Mouse (Mus musculus): Measurements from ENCODE around the gene Tbc1d13. TPM values are rescaled to one million over a fixed set of nuclear protein-coding genes. Genes with fewer than 3 reads are reported as not detected.
"Not testable (repeated sequence)": the region's sequence is repeated elsewhere in the genome, so short reads cannot be mapped to it uniquely, and the experiment has no call there.

The Tbc1d13 gene
- polyA plus RNA-seq, 1 experiment from 2014 or later = 8.2 TPM

GRCm38 (mm10) chr2:30132801-30133612 is 539 bp upstream of the Tbc1d13 start:
- Histone ChIP-seq H3K4me2 (peak overlapping the region; percentile 79), H3K9me3 (replicated peaks) (no peaks in the 10 kb centered on the region), H3K36me3 (peaks cover 28% of the 10 kb centered on the region), H3K9ac (peak overlapping the region; percentile 79), H3K27ac (peak overlapping the region; percentile 90), H3K27me3 (no peaks in the 10 kb centered on the region), H3K4me3 (replicated peaks) (peak overlapping the region; percentile 87), H3K4me1 (peaks cover 32% of the 10 kb centered on the region)
- 18% methylated on average over 16 of the region's 16 CpGs for WGBS
- ATAC-seq (replicated peaks; ENCODE audit: low FRiP score) = peak; percentile 43

- Histone ChIP-seq H3K9me3 (replicated peaks) (no peaks in the 10 kb centered on the region), H3K9ac (peak overlapping the region; percentile 79), H3K36me3 (peaks cover 38% of the 10 kb centered on the region), H3K4me2 (peak overlapping the region; percentile 79), H3K4me1 (peaks cover 32% of the 10 kb centered on the region), H3K27ac (peak overlapping the region; percentile 90), H3K4me3 (replicated peaks) (peak overlapping the region; percentile 87), H3K27me3 (no peaks in the 10 kb centered on the region)
- 15% methylated on average over 6 of the region's 6 CpGs for WGBS
- no peak; the same call in 1 of the 2 replicates for ATAC-seq (replicated peaks; ENCODE audit: low FRiP score)
These were observed 799 bp downstream of the Tbc1d13 start for GRCm38 (mm10) chr2:30134378-30134711.

DNA sequence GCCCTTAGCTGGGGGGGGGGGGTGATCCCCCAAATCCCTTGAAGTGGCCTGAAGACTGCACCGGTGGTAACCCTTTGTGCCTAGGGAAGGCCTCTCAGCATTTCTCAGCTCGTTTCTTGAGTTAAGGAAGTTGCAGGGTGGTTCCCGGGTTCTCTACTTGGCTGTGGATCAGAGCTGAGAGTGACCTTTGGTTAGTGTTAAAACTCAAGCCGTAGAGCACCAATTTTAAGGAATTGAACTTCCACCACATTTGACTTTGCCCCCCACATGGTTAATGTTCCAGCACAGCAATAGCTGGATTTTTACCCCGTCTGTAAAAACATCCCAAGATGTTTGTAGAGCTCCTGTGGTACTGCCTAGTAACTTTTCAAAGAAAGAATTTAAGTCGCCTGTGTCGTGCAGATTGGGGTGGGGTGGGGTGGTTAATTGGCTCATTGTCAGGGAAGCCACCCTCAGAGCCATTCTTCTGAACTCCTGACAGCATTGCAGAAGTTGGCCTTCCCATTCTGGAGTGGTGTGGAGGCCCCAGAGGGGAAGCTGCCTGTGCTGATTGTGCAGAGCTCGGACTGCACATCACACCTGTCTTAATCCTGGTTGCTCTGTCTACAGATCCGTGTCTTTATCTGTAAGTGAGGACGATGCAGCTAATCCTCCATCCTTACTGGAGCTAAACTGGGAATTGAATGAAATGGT is 1.5 kb downstream of the Tbc1d13 start:
- peak overlapping the region; percentile 79 for H3K9ac ChIP-seq
- peaks cover 32% of the 10 kb centered on the region for H3K4me1 ChIP-seq
- no peaks in the 10 kb centered on the region for H3K9me3 ChIP-seq (replicated peaks)
- WGBS = 59% methylated on average over 10 of the region's 10 CpGs
- H3K4me2 ChIP-seq = peak overlapping the region; percentile 79
- no peaks in the 10 kb centered on the region for H3K27me3 ChIP-seq
- H3K27ac ChIP-seq = peak overlapping the region; percentile 90
- H3K36me3 ChIP-seq = peaks cover 44% of the 10 kb centered on the region
- H3K4me3 ChIP-seq (replicated peaks) = peak overlapping the region; percentile 87
- ATAC-seq (replicated peaks; ENCODE audit: low FRiP score) = no peak

GRCm38 (mm10) chr2:30136458-30136857 is 2.9 kb downstream of the Tbc1d13 start:
- H3K27ac ChIP-seq = no peak overlapping the region
- H3K27me3 ChIP-seq = no peaks in the 10 kb centered on the region
- no peak overlapping the region for H3K9ac ChIP-seq
- no peaks in the 10 kb centered on the region for H3K9me3 ChIP-seq (replicated peaks)
- H3K4me3 ChIP-seq (replicated peaks) = no peak overlapping the region
- 94% methylated on average over 10 of the region's 10 CpGs for WGBS
- peaks cover 58% of the 10 kb centered on the region for H3K36me3 ChIP-seq
- peaks cover 32% of the 10 kb centered on the region for H3K4me1 ChIP-seq
- no peak overlapping the region for H3K4me2 ChIP-seq
- no peak for ATAC-seq (replicated peaks; ENCODE audit: low FRiP score)

- not testable (repeated sequence) for H3K27ac ChIP-seq; ATAC-seq (replicated peaks; ENCODE audit: low FRiP score); H3K9ac ChIP-seq; H3K4me3 ChIP-seq (replicated peaks); H3K9me3 ChIP-seq (replicated peaks); H3K27me3 ChIP-seq; H3K4me2 ChIP-seq
- H3K36me3 ChIP-seq = peaks cover 93% of the 10 kb centered on the region
- WGBS = 94% methylated on average over 4 of the region's 4 CpGs
- peaks cover 10% of the 10 kb centered on the region for H3K4me1 ChIP-seq
These were observed 6.5 kb downstream of the Tbc1d13 start for GRCm38 (mm10) chr2:30140021-30140420.

GRCm38 (mm10) chr2:30144436-30144835 is 10.9 kb downstream of the Tbc1d13 start:
- WGBS = 97% methylated on average over 4 of the region's 4 CpGs
- no peak for ATAC-seq (replicated peaks; ENCODE audit: low FRiP score)
- no peak overlapping the region for H3K4me2 ChIP-seq
- H3K36me3 ChIP-seq = peaks cover 96% of the 10 kb centered on the region
- H3K27me3 ChIP-seq = no peaks in the 10 kb centered on the region
- no peaks in the 10 kb centered on the region for H3K4me1 ChIP-seq
- no peaks in the 10 kb centered on the region for H3K9me3 ChIP-seq (replicated peaks)
- H3K4me3 ChIP-seq (replicated peaks) = no peak overlapping the region
- no peak overlapping the region for H3K27ac ChIP-seq
- H3K9ac ChIP-seq = no peak overlapping the region

DNA sequence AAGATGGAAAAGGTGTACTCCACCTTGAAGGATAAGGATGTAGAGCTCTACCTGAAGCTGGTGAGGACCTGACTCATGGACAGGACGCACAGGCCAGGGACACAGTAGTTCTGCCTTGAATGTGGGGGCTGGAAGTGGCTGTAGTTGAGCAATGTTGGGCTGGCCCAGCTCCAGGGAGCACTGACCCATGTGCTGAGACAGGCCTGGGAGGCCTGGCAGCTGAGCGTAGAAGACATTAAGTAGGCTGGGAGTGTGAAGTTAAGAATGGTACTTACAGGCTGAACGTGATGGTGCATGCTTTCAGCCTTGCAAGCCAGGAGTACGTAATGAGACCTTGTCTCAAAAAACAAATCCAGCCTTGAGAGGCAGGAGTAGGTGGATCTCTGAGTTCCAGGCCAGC is 13.9 kb downstream of the Tbc1d13 start:
- Histone ChIP-seq H3K4me3 (replicated peaks) (no peak overlapping the region), H3K27ac (no peak overlapping the region), H3K9me3 (replicated peaks) (no peaks in the 10 kb centered on the region), H3K9ac (no peak overlapping the region), H3K4me2 (no peak overlapping the region), H3K4me1 (no peaks in the 10 kb centered on the region), H3K36me3 (peaks cover 94% of the 10 kb centered on the region), H3K27me3 (no peaks in the 10 kb centered on the region)
- 81% methylated on average over 4 of the region's 4 CpGs for WGBS
- ATAC-seq (replicated peaks; ENCODE audit: low FRiP score) = no peak

- no peak for ATAC-seq (replicated peaks; ENCODE audit: low FRiP score)
- WGBS = 88% methylated on average over 11 of the region's 11 CpGs
These were observed 18.3 kb downstream of the Tbc1d13 start for GRCm38 (mm10) chr2:30151840-30152239.

DNA sequence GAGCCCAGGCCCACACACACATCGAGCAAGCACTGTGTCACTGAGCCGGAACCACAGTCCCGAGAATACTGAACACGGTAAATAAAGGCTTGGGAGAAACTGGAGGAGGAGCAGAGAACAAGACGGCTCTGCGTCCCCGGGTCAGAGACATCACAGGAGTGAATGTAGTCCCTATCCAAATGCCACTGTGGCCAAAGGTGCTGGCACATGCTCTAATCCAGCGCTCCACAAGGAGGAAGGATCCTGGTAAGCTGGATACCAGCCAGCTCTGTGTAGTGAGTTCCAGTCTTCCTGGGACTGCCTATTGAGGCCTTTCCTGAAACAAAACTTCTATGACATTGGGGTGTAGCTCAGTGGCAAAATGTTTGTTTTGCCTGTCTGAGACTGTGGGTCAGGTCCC is 19.1 kb downstream of the Tbc1d13 start:
- H3K4me2 ChIP-seq = no peak overlapping the region
- H3K9me3 ChIP-seq (replicated peaks) = no peaks in the 10 kb centered on the region
- H3K4me1 ChIP-seq = no peaks in the 10 kb centered on the region
- no peak overlapping the region for H3K27ac ChIP-seq
- WGBS = 64% methylated on average over 8 of the region's 8 CpGs
- H3K9ac ChIP-seq = no peak overlapping the region
- H3K36me3 ChIP-seq = peaks cover 46% of the 10 kb centered on the region
- no peak overlapping the region for H3K4me3 ChIP-seq (replicated peaks)
- H3K27me3 ChIP-seq = no peaks in the 10 kb centered on the region
- ATAC-seq (replicated peaks; ENCODE audit: low FRiP score) = no peak

More at GRCm38 (mm10) chr2:30151840-30152239, 18.3 kb downstream of the Tbc1d13 start:
- Histone ChIP-seq H3K27ac (no peak overlapping the region), H3K36me3 (peaks cover 54% of the 10 kb centered on the region), H3K4me3 (replicated peaks) (no peak overlapping the region), H3K9me3 (replicated peaks) (no peaks in the 10 kb centered on the region), H3K4me1 (no peaks in the 10 kb centered on the region), H3K4me2 (no peak overlapping the region), H3K27me3 (no peaks in the 10 kb centered on the region), H3K9ac (no peak overlapping the region)

GRCm38 (mm10) chr2:30159871-30160270 is 26.3 kb downstream of the Tbc1d13 start:
- H3K4me3 ChIP-seq (replicated peaks); H3K9ac ChIP-seq; H3K27ac ChIP-seq; H3K36me3 ChIP-seq; H3K4me2 ChIP-seq; H3K27me3 ChIP-seq; ATAC-seq (replicated peaks; ENCODE audit: low FRiP score); H3K4me1 ChIP-seq; H3K9me3 ChIP-seq (replicated peaks): not testable (repeated sequence)
- 85% methylated on average over 8 of the region's 10 CpGs for WGBS

DNA sequence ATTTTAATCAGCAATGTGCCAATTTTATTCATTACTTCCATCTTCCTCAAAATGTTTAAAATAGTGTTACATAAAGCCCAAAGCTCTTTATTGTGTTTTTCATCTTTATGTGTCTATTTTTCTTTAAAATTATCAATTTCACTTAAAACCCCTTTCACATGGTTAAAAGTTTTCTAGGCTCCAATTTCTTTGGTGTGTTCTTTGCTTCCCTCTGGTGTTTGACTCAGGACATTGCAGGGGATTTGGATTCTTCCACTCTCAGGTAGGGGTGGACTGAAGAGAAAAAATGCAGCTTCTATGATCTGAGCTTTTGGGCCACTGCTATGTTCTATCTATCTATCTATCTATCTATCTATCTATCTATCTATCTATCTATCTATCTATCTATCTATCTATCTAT is 28.3 kb downstream of the Tbc1d13 start:
- no peak overlapping the region for H3K27ac ChIP-seq
- no peak overlapping the region for H3K4me3 ChIP-seq (replicated peaks)
- ATAC-seq (replicated peaks; ENCODE audit: low FRiP score) = no peak
- H3K4me1 ChIP-seq = no peaks in the 10 kb centered on the region
- no peak overlapping the region for H3K9ac ChIP-seq
- peaks cover 12% of the 10 kb centered on the region for H3K9me3 ChIP-seq (replicated peaks)
- H3K27me3 ChIP-seq = no peaks in the 10 kb centered on the region
- no peaks in the 10 kb centered on the region for H3K36me3 ChIP-seq
- H3K4me2 ChIP-seq = no peak overlapping the region

DNA sequence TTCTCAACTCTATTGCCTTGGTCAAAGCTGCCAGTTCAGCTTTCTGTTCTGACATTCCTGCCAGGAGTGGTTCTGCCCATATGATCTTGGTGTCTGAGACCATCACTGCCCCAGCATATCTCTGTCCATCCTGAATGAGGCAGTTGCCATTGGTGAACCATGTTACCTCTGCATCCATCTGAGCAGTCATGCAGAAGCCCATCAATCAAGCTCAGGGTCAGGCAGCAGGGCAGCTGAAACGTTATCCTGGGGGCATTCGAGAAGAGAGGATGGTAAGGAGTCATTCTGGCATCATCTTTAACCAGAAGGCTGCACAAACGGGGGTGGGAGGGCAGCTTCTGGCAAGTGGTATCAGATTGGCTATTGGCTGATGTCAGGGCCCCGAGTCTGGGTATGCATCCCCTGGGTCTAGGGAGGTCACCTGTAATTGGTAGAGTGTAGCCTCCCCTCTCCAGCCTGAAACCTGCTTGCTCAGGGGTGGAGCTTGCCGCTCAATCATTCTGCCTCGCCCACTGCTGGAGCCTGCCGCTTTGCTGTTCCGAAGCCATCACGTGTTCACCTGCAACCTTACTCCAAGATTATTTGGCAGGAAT is 30.9 kb downstream of the Tbc1d13 start:
- WGBS = 33% methylated on average over 9 of the region's 9 CpGs
- Histone ChIP-seq H3K4me1 (no peaks in the 10 kb centered on the region), H3K27me3 (no peaks in the 10 kb centered on the region), H3K9ac (no peak overlapping the region), H3K9me3 (replicated peaks) (peaks cover 17% of the 10 kb centered on the region), H3K36me3 (no peaks in the 10 kb centered on the region), H3K4me3 (replicated peaks) (no peak overlapping the region), H3K27ac (no peak overlapping the region), H3K4me2 (no peak overlapping the region)
- peak; percentile 80 for ATAC-seq (replicated peaks; ENCODE audit: low FRiP score)

Data from kidney, embryonic 15.5 days (tissue).